Mouse (Mus musculus) heart, embryonic 14.5 days (tissue): ENCODE results near the gene Nectin1. TPM values are rescaled to one million over a fixed set of nuclear protein-coding genes. Genes with fewer than 3 reads are reported as not detected.

ENCODE experiments used
- ATAC-seq: fragments of 200-750 bp; cut with Nextera tagmentation; 2 replicates; pipeline ENCODE4 v1.8.0; 2017; ENCODE audit warnings: low read depth, moderate TSS enrichment; ENCODE audit not compliant: insufficient number of reproducible peaks, insufficient read depth, low FRiP score
- H3K27ac ChIP-seq, 2 experiments: fragments of 200-500 bp in 1 of 2; fragments of 300-500 bp in 1 of 2; sonication (generic) in 1 of 2; replicated peaks in 1 of 2; 2 replicates each; pipeline ENCODE4 v1.5.1; 2012 to 2014; ENCODE audit warnings: low read depth in 2 of 2, low read length in 2 of 2, control low read depth in 1 of 2, mild to moderate bottlenecking in 1 of 2, mixed read lengths in 1 of 2; ENCODE audit not compliant: control insufficient read depth in 1 of 2, insufficient read depth in 1 of 2
- H3K27me3 ChIP-seq: fragments of 300-500 bp; sonication (generic); 2 replicates; pipeline ENCODE4 v1.6.1; 2014; ENCODE audit warnings: mild to moderate bottlenecking, low read length, control low read depth; ENCODE audit not compliant: control insufficient read depth, insufficient read depth
- H3K36me3 ChIP-seq: fragments of 300-500 bp; sonication (generic); 2 replicates; pipeline ENCODE4 v1.6.1; 2014; ENCODE audit warnings: mild to moderate bottlenecking, control low read depth, low read length, mixed read lengths; ENCODE audit not compliant: control insufficient read depth, insufficient read depth
- H3K4me1 ChIP-seq, 2 experiments: fragments of 200-500 bp in 1 of 2; fragments of 300-500 bp in 1 of 2; sonication (generic) in 1 of 2; 2 replicates each; pipeline ENCODE4 v1.6.1; 2012 to 2014; ENCODE audit warnings: low read length in 2 of 2, control low read depth in 1 of 2, mixed read lengths in 1 of 2; ENCODE audit not compliant: control insufficient read depth in 2 of 2, insufficient read depth in 2 of 2
- H3K4me2 ChIP-seq: fragments of 300-500 bp; sonication (generic); 2 replicates; pipeline ENCODE4 v1.6.1; 2014; ENCODE audit warnings: mild to moderate bottlenecking, low read length
- H3K4me3 ChIP-seq, 2 experiments: fragments of 200-500 bp in 1 of 2; fragments of 300-500 bp in 1 of 2; sonication (generic) in 1 of 2; 2 replicates each; pipeline ENCODE4 v1.5.1; 2012 to 2014; ENCODE audit warnings: low read length in 2 of 2, mild to moderate bottlenecking in 2 of 2, control low read depth in 1 of 2, low read depth in 1 of 2, moderate library complexity in 1 of 2; ENCODE audit not compliant: control insufficient read depth in 1 of 2, insufficient read depth in 1 of 2
- H3K9ac ChIP-seq: fragments of 300-500 bp; sonication (generic); 2 replicates; pipeline ENCODE4 v1.6.1; 2014; ENCODE audit warnings: mild to moderate bottlenecking, low read length
- H3K9me3 ChIP-seq: fragments of 300-500 bp; sonication (generic); 2 replicates; pipeline ENCODE4 v1.6.1; 2016; ENCODE audit warnings: low read length, control low read depth; ENCODE audit not compliant: control insufficient read depth
- WGBS: fragments of 180-500 bp; shearing (Covaris S2); extraction: QIAGEN DNeasy Blood & Tissue Kit; methylation state at CpG from one replicate; pipeline ENCODE4 v1.1.7; 2014; 5-methylcytosine and 5-hydroxymethylcytosine counted together
- polyA plus RNA-seq: library from polyadenylated mRNA; unstranded; fragments of >200 nt; fragmentation: Nextera tagmentation; extraction: Ambion mirVana; gene quantifications from 2 replicates; pipeline ENCODE4 v1.2.1, GENCODE M21; 2014

Nectin1 gene
- polyA plus RNA-seq, 1 experiment from 2014 or later, result 1.9 TPM

GRCm38 (mm10) chr9:43828960-43829359, 85.2 kb downstream of the Nectin1 start:
- 49% methylated on average over 6 of the region's 6 CpGs for WGBS
- Histone ChIP-seq H3K4me1 (peaks cover 0 to 2% of the 10 kb centered on the region in 2 experiments; a peak in 1 of 4 replicates), H3K4me3 (no peak overlapping the region), H3K27me3 (no peaks in the 10 kb centered on the region; the same call in 1 of the 2 replicates), H3K9me3 (no peaks in the 10 kb centered on the region), H3K36me3 (no peaks in the 10 kb centered on the region), H3K27ac (no peak overlapping the region), H3K4me2 (no peak overlapping the region), H3K9ac (no peak overlapping the region)
- no peak for ATAC-seq

GRCm38 (mm10) chr9:43833232-43833631, 89.4 kb downstream of the Nectin1 start:
- Histone ChIP-seq H3K27me3 (no peaks in the 10 kb centered on the region; the same call in 1 of the 2 replicates), H3K9me3 (no peaks in the 10 kb centered on the region), H3K4me2 (no peak overlapping the region), H3K36me3 (no peaks in the 10 kb centered on the region), H3K4me1 (no peaks in the 10 kb centered on the region), H3K9ac (no peak overlapping the region), H3K4me3 (no peak overlapping the region), H3K27ac (no peak overlapping the region)
- 89% methylated on average over 8 of the region's 8 CpGs for WGBS
- ATAC-seq, result no peak

- Histone ChIP-seq H3K27ac (no peak overlapping the region), H3K4me1 (no peaks in the 10 kb centered on the region)
- WGBS, result 85% methylated on average over 13 of the region's 13 CpGs
Observed at GRCm38 (mm10) chr9:43834283-43834682, 90.5 kb downstream of the Nectin1 start.

GRCm38 (mm10) chr9:43838561-43838960, 94.8 kb downstream of the Nectin1 start:
- WGBS, result 67% methylated on average over 2 of the region's 2 CpGs

More at GRCm38 (mm10) chr9:43834283-43834682, 90.5 kb downstream of the Nectin1 start:
- no peaks in the 10 kb centered on the region for H3K36me3 ChIP-seq
- H3K4me3 ChIP-seq, result no peak overlapping the region
- no peak overlapping the region for H3K9ac ChIP-seq
- no peak overlapping the region for H3K4me2 ChIP-seq
- no peak for ATAC-seq
- no peaks in the 10 kb centered on the region; the same call in 1 of the 2 replicates for H3K27me3 ChIP-seq
- H3K9me3 ChIP-seq, result no peaks in the 10 kb centered on the region

GRCm38 (mm10) chr9:43842921-43843577, 99.3 kb downstream of the Nectin1 start:
- 8% methylated on average over 4 of the region's 8 CpGs for WGBS
- Histone ChIP-seq H3K27ac (no peak overlapping the region), H3K4me3 (no peak overlapping the region), H3K9ac (no peak overlapping the region), H3K4me2 (no peak overlapping the region), H3K36me3 (no peaks in the 10 kb centered on the region), H3K4me1 (0 out of 4 replicates have a peak, but pooled peaks cover 0 to 3% of the 10 kb centered on the region in 2 experiments), H3K9me3 (no peaks in the 10 kb centered on the region), H3K27me3 (peaks cover 41% of the 10 kb centered on the region)
- 0 out of 2 replicates have a peak, but pooled peaks have one; percentile 14 for ATAC-seq

More at GRCm38 (mm10) chr9:43838561-43838960, 94.8 kb downstream of the Nectin1 start:
- Histone ChIP-seq H3K9ac (no peak overlapping the region), H3K27ac (no peak overlapping the region), H3K4me3 (no peak overlapping the region), H3K27me3 (peaks cover 11% of the 10 kb centered on the region), H3K4me1 (0 out of 4 replicates have a peak, but pooled peaks cover 0 to 3% of the 10 kb centered on the region in 2 experiments), H3K36me3 (no peaks in the 10 kb centered on the region), H3K4me2 (no peak overlapping the region), H3K9me3 (no peaks in the 10 kb centered on the region)
- ATAC-seq, result no peak

- no peak overlapping the region for H3K4me2 ChIP-seq
Observed at GRCm38 (mm10) chr9:43843711-43844127, 99.9 kb downstream of the Nectin1 start.

GRCm38 (mm10) chr9:43845660-43846455, 102.1 kb downstream of the Nectin1 start:
- WGBS, result 8% methylated on average over 17 of the region's 17 CpGs
- no peak overlapping the region for H3K4me3 ChIP-seq
- no peak overlapping the region for H3K4me2 ChIP-seq
- no peak overlapping the region for H3K27ac ChIP-seq
- peaks cover 41% of the 10 kb centered on the region for H3K27me3 ChIP-seq
- H3K36me3 ChIP-seq, result no peaks in the 10 kb centered on the region
- no peak for ATAC-seq
- 0 out of 4 replicates have a peak, but pooled peaks cover 0 to 3% of the 10 kb centered on the region in 2 experiments for H3K4me1 ChIP-seq
- no peaks in the 10 kb centered on the region for H3K9me3 ChIP-seq
- H3K9ac ChIP-seq, result no peak overlapping the region

More at GRCm38 (mm10) chr9:43843711-43844127, 99.9 kb downstream of the Nectin1 start:
- Histone ChIP-seq H3K4me3 (no peak overlapping the region), H3K9ac (no peak overlapping the region), H3K4me1 (0 out of 4 replicates have a peak, but pooled peaks cover 0 to 3% of the 10 kb centered on the region in 2 experiments), H3K27ac (no peak overlapping the region), H3K36me3 (no peaks in the 10 kb centered on the region), H3K27me3 (peaks cover 41% of the 10 kb centered on the region), H3K9me3 (no peaks in the 10 kb centered on the region)
- 4% methylated on average over 2 of the region's 3 CpGs for WGBS
- ATAC-seq, result no peak
